Mouse (Mus musculus): ENCODE results near the gene Bms1.

Bms1 gene

GRCm38 (mm10) chr6:118419050-118419920, at the start of gene Bms1:
TSS of gene Bms1 (minus strand) at chr6:118419474.
- DNase-seq (ENCODE audit: low read depth, low spot score), result peak; percentile 92

- DNase-seq (ENCODE audit: low read depth, low spot score), result no peak
Observed at GRCm38 (mm10) chr6:118462069-118462705, 42.9 kb upstream of the Bms1 start.

DNA sequence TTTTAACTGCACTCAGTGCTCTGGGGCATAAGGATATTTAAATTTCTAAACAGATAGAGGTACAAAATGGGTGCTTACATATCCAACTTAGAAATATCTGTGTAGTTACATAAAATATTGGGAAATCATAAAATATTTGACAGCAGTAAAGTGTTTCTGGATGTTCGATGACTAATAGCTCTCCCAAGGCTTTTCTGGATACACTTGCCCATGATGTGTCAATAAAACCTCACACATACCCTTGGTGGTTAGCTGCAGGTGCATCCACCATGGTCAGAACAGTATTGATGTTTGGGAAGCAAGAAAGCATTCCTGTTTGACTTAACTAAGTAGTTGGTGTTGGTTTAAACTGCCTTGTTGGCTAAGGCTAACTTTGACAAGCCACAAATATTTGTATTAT, 38.5 kb upstream of the Bms1 start:
- DNase-seq (ENCODE audit: low read depth, low spot score), result no peak

DNA sequence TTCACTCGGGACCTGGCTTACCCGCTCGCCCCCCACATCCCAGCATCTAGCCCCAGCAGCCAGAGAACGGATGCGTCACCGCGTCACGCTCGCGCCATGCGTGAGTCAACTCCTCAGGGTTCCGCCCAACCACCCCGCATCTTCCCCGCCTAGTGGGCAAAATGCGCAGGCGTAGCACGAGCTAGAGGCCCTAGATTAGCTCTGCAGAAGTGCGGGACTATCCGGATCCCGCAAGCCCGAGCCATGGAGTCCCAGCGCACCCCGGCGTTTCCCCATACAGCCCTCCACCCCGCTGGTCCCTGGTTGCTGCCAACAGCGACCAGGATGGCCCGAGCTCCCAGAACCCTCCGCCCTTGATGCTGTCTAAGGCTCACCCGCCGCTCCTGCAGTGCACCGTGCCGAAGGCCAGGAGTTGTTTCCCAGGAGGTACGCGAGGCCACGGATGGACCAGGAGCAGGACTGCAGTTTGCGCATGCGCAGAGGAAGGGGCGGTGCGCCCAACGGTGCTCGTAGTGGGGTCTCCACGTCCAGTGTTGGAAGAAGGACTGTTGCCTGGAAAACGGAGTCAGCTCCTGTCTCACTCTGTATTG, 35.9 kb upstream of the Bms1 start, which contains the start of gene Zfp248:
Gene Zfp248 (minus strand): TSS at position 487 of the 590 bp plus-strand sequence.
- peak; percentile 65 for DNase-seq (ENCODE audit: low read depth, low spot score)

DNA sequence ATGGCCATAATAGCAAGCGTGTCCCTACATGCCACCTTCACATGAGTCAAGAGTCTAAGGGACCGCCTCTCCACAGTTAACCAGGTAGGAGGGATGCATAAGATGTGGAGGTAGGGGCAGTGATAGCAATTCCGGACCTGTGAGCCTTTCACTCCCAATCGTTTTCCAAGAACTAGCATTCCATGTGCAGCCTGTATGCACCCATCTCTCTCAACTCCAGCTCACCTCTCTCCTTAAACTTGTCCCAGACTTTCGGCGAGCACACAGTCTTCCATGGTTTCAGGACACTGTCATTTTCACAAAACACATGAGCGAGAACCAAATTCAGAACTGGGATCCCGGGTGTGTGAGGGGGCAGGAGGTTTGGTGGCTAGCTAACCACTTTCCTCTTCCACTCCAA, 35.2 kb upstream of the Bms1 start:
- DNase-seq (ENCODE audit: low read depth, low spot score), result no peak

DNA sequence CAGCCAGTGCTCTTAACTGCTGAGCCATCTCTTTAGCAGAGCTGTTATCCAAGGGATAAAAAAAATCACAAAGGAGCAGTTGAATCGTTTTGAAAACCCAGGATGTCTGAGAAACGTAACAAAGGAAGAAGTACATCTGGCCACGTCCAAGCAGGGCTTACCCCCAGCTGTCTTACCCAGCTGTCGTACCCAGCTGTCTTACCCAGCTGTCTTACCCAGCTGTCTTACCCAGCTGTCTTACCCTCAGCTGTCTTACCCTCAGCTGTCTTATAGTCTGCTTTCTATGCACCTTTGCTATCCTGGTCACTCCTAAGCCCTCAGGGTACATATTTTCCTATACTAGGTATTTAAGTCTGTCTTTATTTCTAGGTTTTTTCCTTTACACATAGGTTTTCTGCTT, 12.2 kb upstream of the Bms1 start:
- DNase-seq (ENCODE audit: low read depth, low spot score), result no peak

- no peak for DNase-seq (ENCODE audit: low read depth, low spot score)
Observed at GRCm38 (mm10) chr6:118426666-118427065, 7.4 kb upstream of the Bms1 start.

DNA sequence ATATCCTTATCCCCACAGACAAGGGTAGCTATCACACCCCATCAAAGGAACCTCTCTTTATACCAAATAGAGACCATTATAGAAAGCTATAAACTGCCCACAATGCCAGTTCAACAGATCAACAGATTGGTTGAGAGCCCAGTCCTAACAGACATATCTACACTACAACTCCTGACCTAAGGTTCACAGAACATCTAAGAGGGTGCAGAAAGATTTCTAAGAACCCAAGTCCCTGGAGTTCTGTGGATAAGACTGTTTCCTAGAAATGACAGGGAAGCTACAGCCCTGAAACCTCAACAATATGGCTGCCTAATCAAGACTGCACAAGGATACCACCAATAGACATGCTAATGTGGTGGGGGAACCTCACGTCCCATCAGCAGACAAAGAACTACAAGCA, 8.8 kb downstream of the Bms1 start:
- DNase-seq (ENCODE audit: low read depth, low spot score), result no peak

- DNase-seq (ENCODE audit: low read depth, low spot score), result no peak
Observed at GRCm38 (mm10) chr6:118408510-118408909, 10.8 kb downstream of the Bms1 start.

GRCm38 (mm10) chr6:118406421-118406820, 12.9 kb downstream of the Bms1 start:
- no peak for DNase-seq (ENCODE audit: low read depth, low spot score)

DNA sequence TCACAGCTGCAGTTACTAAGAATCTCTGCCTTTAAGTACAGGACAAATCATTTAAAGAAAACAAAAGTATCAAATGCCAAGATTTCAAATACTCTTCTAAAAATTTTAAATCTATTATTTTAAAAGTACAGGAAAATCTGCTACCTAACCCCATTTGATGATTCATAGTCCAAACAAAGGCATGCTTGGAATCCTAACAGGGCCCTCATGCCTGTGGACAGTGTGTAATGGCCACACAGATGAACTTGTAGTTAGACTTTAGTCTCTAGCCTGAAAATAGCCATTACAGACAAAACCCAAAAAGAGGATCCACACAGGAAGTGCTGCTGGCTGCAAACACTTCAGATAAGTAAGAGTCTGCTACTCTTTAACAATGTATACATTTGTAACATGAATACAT, 28.5 kb downstream of the Bms1 start:
- DNase-seq (ENCODE audit: low read depth, low spot score), result no peak

- no peak for DNase-seq (ENCODE audit: low read depth, low spot score)
Observed at GRCm38 (mm10) chr6:118385962-118386361, 33.3 kb downstream of the Bms1 start.

- no peak for DNase-seq (ENCODE audit: low read depth, low spot score)
Observed at GRCm38 (mm10) chr6:118381234-118381633, 38.0 kb downstream of the Bms1 start.

DNA sequence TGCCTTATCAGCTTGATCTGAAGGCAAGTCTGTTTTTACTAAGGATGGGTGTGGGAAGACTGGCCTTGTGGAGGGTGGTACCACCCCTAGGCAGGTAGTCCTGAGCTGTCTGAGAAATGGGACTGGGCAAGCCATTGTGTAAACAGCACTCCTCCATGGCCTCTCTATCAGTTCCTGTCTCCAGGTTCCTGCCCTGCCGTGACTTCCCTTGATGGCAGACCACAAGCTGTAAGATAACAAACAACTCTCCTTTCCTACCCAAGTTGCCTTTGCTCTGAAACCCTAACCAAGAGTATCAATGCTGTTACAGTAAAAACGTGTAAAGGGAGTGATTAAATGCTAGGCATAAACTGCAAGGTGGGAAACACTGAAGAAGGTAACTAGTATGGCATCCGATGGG, 38.6 kb downstream of the Bms1 start:
- no peak for DNase-seq (ENCODE audit: low read depth, low spot score)

- peak; percentile 45 for DNase-seq (ENCODE audit: low read depth, low spot score)
Observed at GRCm38 (mm10) chr6:118379451-118380167, 39.7 kb downstream of the Bms1 start.

- DNase-seq (ENCODE audit: low read depth, low spot score), result no peak
Observed at GRCm38 (mm10) chr6:118377611-118378010, 41.7 kb downstream of the Bms1 start.

DNA sequence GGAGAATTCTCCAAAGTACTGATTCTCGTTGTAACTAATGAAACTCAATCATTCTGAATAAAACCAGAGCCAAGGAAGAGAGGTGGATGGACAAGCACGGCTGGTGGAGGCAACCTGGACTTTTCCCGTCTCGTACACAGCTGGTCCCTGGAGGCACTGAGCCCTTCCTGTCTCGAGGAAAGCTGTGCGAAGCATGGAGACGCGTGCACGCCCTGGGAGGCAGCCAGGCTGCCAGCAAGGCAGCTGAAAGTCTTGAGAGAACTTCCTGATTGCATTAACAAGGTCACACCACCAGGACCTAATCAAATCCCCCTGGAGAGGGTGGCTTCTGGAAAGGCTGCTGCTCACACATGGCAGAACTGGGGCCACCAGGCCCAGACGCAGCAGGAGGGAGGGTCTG, 43.3 kb downstream of the Bms1 start:
- no peak for DNase-seq (ENCODE audit: low read depth, low spot score)

GRCm38 (mm10) chr6:118375457-118375856, 43.8 kb downstream of the Bms1 start:
- no peak for DNase-seq (ENCODE audit: low read depth, low spot score)

GRCm38 (mm10) chr6:118375026-118375425, 44.2 kb downstream of the Bms1 start:
- DNase-seq (ENCODE audit: low read depth, low spot score), result no peak

- DNase-seq (ENCODE audit: low read depth, low spot score), result no peak
Observed at GRCm38 (mm10) chr6:118373294-118373693, 46.0 kb downstream of the Bms1 start.

- no peak for DNase-seq (ENCODE audit: low read depth, low spot score)
Observed at GRCm38 (mm10) chr6:118372794-118373193, 46.5 kb downstream of the Bms1 start.

DNA sequence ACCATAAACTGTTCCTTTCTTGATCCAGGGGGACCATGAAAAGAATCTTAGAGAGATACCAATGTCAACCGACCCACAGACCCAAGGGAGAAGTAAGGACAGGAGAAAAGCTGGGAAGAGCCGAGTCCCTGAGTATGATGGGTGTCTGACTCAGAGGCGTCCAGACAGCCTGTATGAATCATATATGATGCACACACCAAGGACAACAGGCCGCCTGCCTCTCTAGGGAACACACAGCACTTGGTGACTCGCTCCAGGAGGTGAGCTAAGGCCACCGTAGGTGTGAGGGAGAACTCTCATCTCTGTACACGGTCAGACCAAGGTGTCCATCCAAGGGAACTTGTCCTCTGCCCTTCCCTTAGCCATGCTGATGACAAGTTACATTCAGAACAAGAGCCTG, 51.8 kb downstream of the Bms1 start:
- DNase-seq (ENCODE audit: low read depth, low spot score), result no peak

Data from retina, adult 2 months (tissue).